Mouse (Mus musculus): ENCODE data around the gene Ddx1. TPM values are rescaled to one million over a fixed set of nuclear protein-coding genes. Genes with fewer than 3 reads are reported as not detected.
"Not testable (repeated sequence)": the region's sequence is repeated elsewhere in the genome, so short reads cannot be mapped to it uniquely, and the experiment has no call there.

The Ddx1 gene
- polyA plus RNA-seq, 1 experiment from 2014 or later, result 130 TPM

DNA sequence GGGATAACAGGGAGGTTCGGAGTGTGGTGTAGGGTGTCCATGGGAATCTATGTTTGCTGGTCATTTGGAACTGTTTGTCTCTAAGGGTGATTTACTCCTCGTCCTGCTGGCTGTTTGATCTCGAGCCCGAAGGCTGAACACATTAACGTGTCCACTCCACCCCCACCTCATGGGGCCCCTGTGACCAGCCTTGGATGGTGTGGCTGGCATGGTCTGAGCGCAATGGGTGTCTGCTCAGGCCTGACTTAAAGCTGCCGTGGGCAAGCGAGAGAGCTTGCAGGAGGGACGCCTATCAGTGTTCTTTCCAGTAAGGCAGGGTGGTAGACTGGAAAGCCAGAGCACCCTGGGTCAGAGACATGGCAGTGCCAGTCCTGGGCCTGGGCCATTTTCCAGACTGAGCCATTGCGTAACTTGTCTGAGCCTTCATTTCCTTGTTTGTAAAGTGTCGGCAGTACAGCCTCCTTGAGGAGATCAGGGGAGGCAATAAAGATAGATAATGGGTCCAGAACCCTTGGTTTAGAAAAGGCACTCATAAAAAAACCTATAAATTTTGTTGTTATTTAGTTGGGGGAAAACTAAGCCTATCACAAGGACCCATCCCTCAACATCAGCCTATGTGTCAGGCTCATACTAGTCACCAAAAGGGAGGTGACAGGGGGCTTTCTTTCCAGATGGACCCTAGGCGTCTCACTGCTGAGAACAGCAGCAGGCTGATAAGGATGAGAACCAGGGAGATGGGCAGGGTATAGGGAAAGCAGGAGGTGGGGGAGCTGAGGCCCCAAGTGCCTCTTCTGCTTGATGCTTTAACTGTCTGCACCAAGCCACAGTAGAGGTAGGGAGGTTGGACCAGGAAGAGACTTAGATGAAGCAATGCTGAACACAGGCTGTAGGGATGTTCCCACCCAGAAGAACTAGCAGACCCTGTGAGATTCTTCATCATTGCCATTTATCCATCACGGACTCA, 49.4 kb downstream of the Ddx1 start:
- H3K9ac ChIP-seq (replicated peaks), result no peak overlapping the region
- H3K27me3 ChIP-seq (replicated peaks), result no peaks in the 10 kb centered on the region
- ATAC-seq (ENCODE audit: low FRiP score), result no peak
- no peaks in the 10 kb centered on the region for H3K4me1 ChIP-seq
- H3K27ac ChIP-seq (replicated peaks), result no peak overlapping the region
- 74% methylated on average over 13 of the region's 13 CpGs for WGBS
- H3K9me3 ChIP-seq (replicated peaks), result no peaks in the 10 kb centered on the region
- H3K4me3 ChIP-seq (replicated peaks), result no peak overlapping the region
- no peaks in the 10 kb centered on the region for H3K36me3 ChIP-seq
- no peak overlapping the region for H3K4me2 ChIP-seq

DNA sequence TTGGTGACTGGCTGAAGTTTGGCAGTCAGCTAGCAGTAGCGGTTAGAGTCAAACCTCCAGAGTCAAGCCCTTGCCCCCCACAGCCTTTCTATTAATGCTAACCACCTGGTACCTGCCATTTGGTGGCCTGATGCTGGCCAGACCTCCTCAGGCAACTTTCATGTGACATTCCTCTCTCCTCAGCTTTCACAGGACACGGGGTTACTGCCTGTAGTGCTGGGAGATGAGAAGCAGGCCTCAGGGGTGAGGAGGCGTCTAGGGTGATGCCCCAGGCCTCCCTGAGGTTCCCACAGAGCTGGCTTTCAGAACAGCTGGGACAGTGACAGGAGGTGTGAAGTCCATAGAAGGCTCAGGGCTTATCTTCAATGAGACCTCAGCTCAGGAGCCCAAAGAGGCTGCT, 50.9 kb downstream of the Ddx1 start:
- no peaks in the 10 kb centered on the region for H3K9me3 ChIP-seq (replicated peaks)
- no peak for ATAC-seq (ENCODE audit: low FRiP score)
- WGBS, result 74% methylated on average over 3 of the region's 3 CpGs
- H3K27me3 ChIP-seq (replicated peaks), result no peaks in the 10 kb centered on the region
- H3K4me2 ChIP-seq, result no peak overlapping the region
- no peaks in the 10 kb centered on the region for H3K4me1 ChIP-seq
- no peaks in the 10 kb centered on the region for H3K36me3 ChIP-seq
- no peak overlapping the region for H3K4me3 ChIP-seq (replicated peaks)
- no peak overlapping the region for H3K9ac ChIP-seq (replicated peaks)
- no peak overlapping the region for H3K27ac ChIP-seq (replicated peaks)

DNA sequence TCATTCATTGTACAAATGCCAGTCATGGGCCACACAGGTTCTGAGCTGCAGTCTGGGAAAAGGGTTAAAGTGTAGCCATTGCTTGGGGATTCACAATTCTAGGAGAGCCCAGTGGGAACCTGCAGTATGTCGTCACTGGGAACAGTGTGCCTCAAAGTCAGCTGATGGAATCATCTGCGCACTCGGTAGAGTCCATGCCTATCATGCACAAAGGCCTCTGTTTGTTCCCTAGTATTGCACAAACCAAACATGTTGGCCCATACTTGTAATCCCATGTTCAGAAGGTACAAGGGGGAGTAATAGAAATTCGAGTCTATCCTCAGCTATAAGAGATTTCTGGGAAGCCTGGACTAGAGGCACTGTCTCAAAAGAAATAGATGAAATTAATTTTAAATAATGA, 52.9 kb downstream of the Ddx1 start:
- Histone ChIP-seq H3K4me3 (replicated peaks) (no peak overlapping the region), H3K9ac (replicated peaks) (no peak overlapping the region), H3K4me2 (no peak overlapping the region), H3K9me3 (replicated peaks) (no peaks in the 10 kb centered on the region), H3K4me1 (no peaks in the 10 kb centered on the region), H3K27ac (replicated peaks) (no peak overlapping the region), H3K36me3 (no peaks in the 10 kb centered on the region), H3K27me3 (replicated peaks) (no peaks in the 10 kb centered on the region)
- no peak for ATAC-seq (ENCODE audit: low FRiP score)
- WGBS, result 69% methylated on average over 4 of the region's 4 CpGs

DNA sequence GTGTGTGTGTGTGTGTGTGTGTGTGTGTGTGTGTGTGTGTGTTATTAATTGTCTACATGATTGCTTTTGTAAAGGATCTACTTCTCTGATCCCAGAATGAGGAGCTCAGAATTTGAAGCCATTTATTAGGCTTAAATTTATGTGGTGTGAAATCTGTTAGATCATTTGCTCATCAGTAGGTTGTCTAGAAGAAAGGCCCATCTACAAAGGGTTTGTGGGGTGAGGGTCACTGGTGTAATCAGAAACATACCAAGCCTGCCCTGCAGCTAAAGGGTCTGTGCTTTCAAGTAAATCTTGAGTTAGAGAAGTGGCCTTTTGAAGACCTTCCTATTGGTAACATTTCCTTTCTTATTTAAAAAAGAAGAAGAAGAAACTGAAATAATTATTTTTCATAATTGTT, 53.5 kb downstream of the Ddx1 start:
- Histone ChIP-seq H3K4me2 (no peak overlapping the region), H3K9ac (replicated peaks) (no peak overlapping the region), H3K4me1 (no peaks in the 10 kb centered on the region), H3K27me3 (replicated peaks) (no peaks in the 10 kb centered on the region), H3K36me3 (no peaks in the 10 kb centered on the region), H3K9me3 (replicated peaks) (no peaks in the 10 kb centered on the region), H3K27ac (replicated peaks) (no peak overlapping the region), H3K4me3 (replicated peaks) (no peak overlapping the region)
- no peak for ATAC-seq (ENCODE audit: low FRiP score)

DNA sequence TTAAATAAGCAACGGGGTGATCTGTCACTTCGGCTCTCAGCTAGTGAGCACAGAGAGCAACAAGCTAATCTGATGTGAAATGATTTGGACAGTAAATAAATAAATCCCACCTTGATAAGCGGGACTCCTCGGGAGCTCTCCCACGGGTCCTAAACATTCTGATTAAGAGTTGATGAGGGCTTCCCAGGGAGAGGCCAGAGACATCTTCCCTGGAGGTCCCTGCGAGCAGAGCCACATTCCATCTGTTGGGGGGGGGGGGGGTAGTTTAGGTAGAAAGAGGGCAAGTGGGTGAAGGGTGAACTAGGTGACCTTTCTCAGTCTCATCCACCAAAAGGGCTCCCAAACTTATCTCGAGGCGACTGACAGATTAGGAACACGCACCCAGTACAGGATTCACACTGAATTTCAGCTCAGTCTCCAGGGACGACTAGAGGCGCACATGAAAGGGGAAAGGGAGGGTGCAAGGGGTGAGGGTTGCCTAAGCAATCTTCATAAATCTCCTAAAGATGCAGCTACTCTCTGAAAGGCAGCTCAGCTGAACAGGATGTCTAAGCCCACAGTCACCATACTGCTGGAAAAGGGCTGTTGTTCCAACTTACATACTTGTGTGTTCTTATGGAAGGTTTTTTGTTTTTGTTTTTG, 60.8 kb downstream of the Ddx1 start:
- no peaks in the 10 kb centered on the region for H3K27me3 ChIP-seq (replicated peaks)
- ATAC-seq (ENCODE audit: low FRiP score), result 0 out of 2 replicates have a peak, but pooled peaks have one; percentile 24
- H3K4me2 ChIP-seq, result no peak overlapping the region
- no peak overlapping the region for H3K27ac ChIP-seq (replicated peaks)
- 29% methylated on average over 11 of the region's 11 CpGs for WGBS
- H3K36me3 ChIP-seq, result no peaks in the 10 kb centered on the region
- H3K4me1 ChIP-seq, result no peaks in the 10 kb centered on the region
- no peaks in the 10 kb centered on the region for H3K9me3 ChIP-seq (replicated peaks)
- no peak overlapping the region for H3K9ac ChIP-seq (replicated peaks)
- no peak overlapping the region for H3K4me3 ChIP-seq (replicated peaks)

DNA sequence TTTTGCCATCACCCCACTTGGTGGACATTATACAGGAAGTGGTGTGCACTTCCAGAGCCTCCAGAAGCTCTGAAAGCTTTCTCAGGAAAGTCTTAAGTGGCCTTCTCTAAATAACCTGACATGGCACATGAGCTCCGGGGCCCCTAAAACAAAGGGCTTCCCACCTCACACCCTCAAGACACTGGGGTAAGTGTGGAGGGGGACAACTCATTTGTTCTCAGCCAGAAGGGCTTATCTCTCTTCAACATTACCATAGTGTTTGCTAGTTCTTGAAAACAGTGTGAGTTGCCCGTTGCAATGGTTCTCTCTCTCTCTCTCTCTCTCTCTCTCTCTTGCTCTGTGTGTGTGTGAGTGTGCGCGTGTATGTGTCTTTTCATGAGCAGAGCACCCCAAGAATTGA, 62.8 kb downstream of the Ddx1 start:
- no peak overlapping the region for H3K4me3 ChIP-seq (replicated peaks)
- no peaks in the 10 kb centered on the region for H3K9me3 ChIP-seq (replicated peaks)
- WGBS, result 91% methylated on average over 4 of the region's 4 CpGs
- no peaks in the 10 kb centered on the region for H3K36me3 ChIP-seq
- no peaks in the 10 kb centered on the region for H3K4me1 ChIP-seq
- no peaks in the 10 kb centered on the region for H3K27me3 ChIP-seq (replicated peaks)
- ATAC-seq (ENCODE audit: low FRiP score), result no peak
- H3K4me2 ChIP-seq, result no peak overlapping the region
- no peak overlapping the region for H3K27ac ChIP-seq (replicated peaks)
- H3K9ac ChIP-seq (replicated peaks), result no peak overlapping the region

DNA sequence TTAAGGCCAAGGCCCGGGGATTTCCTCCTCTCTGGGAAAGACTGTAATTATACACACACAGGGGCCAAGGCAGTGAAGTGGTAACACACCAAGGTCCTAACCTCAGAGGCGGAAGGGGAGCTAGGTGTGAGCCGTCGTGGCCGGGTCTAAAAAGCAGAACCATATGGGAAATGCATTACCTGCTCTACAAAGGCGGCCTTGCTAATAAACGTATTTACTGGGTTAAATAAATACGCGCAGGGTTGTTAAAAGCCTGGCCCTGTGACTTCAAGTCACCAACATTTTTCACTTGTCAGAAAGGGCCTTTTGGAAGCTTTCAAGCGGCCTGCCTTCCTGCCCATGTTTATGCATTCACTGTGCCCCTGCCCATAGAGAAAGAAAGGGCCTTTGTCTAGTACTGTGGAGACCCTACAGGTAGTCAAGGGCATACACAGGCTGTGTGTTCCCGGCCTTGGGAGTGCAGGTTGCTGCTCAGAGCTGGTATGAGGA, 64.1 kb downstream of the Ddx1 start:
- no peak overlapping the region for H3K4me2 ChIP-seq
- H3K9me3 ChIP-seq (replicated peaks), result no peaks in the 10 kb centered on the region
- no peak overlapping the region for H3K4me3 ChIP-seq (replicated peaks)
- WGBS, result 41% methylated on average over 11 of the region's 11 CpGs
- peaks cover 8% of the 10 kb centered on the region; the same call in 1 of the 2 replicates for H3K4me1 ChIP-seq
- H3K36me3 ChIP-seq, result no peaks in the 10 kb centered on the region
- no peak for ATAC-seq (ENCODE audit: low FRiP score)
- H3K27me3 ChIP-seq (replicated peaks), result no peaks in the 10 kb centered on the region
- H3K9ac ChIP-seq (replicated peaks), result no peak overlapping the region
- H3K27ac ChIP-seq (replicated peaks), result no peak overlapping the region

DNA sequence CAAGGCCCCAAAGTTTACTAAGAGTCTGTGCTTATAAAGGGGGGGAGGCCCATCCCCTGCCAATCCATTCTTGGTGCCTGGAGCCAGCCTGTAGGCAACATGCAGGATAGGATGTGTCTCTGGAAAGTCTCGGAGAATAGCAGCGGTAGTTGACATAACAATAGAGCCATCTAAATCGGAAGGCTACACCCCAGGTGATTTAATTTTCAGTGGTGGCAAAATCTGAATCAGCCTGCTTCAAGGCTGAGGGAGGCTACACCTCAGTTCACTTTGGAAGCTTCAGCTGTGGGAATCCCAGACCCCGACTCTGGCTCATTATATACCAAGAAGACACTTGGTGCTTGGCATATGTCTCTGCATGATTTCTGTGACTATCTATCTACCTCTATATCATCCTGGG, 64.9 kb downstream of the Ddx1 start:
- 87% methylated on average over 4 of the region's 4 CpGs for WGBS
- ATAC-seq (ENCODE audit: low FRiP score); H3K4me2 ChIP-seq; H3K4me1 ChIP-seq; H3K4me3 ChIP-seq (replicated peaks); H3K27me3 ChIP-seq (replicated peaks); H3K36me3 ChIP-seq; H3K9ac ChIP-seq (replicated peaks); H3K9me3 ChIP-seq (replicated peaks); H3K27ac ChIP-seq (replicated peaks): not testable (repeated sequence)

DNA sequence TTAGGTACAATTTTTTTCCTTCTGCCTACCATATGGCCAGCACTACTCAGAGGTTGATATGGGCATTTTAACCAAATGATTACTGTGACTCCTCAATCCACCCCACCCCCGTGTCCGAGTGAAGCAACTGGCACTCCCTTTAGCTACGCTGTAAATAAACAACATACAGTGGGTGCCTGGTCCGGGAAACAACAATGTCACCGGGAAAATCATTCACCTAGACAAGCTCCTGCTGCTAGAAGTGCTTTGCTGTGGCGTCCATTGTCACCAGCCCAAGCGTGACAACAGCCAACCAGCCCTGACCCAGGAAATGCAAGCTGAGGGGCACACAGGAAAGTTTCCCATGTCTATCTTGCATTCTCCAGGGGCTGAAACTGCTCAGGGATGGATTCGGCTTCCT, 66.8 kb downstream of the Ddx1 start:
- 44% methylated on average over 8 of the region's 8 CpGs for WGBS
- H3K9ac ChIP-seq (replicated peaks), result no peak overlapping the region
- H3K4me1 ChIP-seq, result peaks cover 8% of the 10 kb centered on the region; the same call in 1 of the 2 replicates
- H3K4me2 ChIP-seq, result no peak overlapping the region
- no peak overlapping the region for H3K27ac ChIP-seq (replicated peaks)
- H3K9me3 ChIP-seq (replicated peaks), result no peaks in the 10 kb centered on the region
- no peak overlapping the region for H3K4me3 ChIP-seq (replicated peaks)
- no peak for ATAC-seq (ENCODE audit: low FRiP score)
- H3K27me3 ChIP-seq (replicated peaks), result no peaks in the 10 kb centered on the region
- H3K36me3 ChIP-seq, result no peaks in the 10 kb centered on the region

DNA sequence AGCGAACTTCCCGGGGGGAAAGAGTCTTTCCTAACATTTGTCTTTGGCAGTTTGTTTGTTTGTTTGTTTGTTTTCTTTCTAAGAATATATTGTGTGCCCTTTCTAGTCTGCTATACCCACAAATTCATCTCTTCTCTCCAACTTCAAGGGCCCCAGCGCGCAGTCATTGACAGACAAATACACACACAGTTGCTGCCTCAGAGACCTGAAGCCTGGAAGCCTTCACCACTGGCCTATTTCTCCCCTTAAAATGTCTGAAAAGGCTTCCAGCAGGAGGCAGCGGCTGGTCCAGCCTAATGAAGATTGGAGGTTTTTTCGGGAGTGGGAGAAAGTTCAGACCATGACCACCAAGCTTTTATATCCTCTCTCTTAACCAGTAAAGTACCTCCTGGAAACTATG, 67.3 kb downstream of the Ddx1 start:
- Histone ChIP-seq H3K4me2 (no peak overlapping the region), H3K9ac (replicated peaks) (no peak overlapping the region), H3K4me1 (peaks cover 12% of the 10 kb centered on the region; the same call in 1 of the 2 replicates), H3K4me3 (replicated peaks) (no peak overlapping the region), H3K27me3 (replicated peaks) (no peaks in the 10 kb centered on the region), H3K9me3 (replicated peaks) (no peaks in the 10 kb centered on the region), H3K27ac (replicated peaks) (no peak overlapping the region), H3K36me3 (no peaks in the 10 kb centered on the region)
- WGBS, result 82% methylated on average over 6 of the region's 6 CpGs
- ATAC-seq (ENCODE audit: low FRiP score), result no peak

DNA sequence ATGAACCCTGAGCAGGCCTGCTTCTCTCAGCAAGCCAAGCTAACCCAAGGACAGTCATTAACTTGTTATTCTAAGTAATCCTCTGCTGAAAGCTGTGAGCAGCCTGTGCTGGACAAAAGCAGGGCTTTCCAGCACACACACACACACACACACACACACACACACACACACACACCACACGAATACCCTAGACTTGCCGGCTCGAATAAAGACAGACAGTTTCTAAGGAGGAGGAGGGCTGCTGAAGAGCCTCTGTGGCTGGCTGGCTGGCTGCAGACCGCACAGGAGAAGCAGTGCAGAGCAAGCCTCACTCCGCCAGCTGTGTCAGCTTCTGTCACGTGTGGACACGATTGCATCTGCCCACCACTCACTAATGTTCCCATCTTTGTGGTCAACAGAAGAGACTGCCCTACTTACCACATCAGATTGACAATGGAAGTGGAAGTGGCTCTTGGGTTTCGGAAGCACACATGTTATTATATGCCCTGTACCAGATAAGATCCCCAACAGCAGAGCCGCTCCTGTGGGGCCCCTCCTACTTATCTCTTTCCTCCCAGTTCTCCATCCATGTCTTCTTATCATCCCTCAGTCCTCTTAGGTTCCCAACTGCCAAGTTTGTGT, 68.2 kb downstream of the Ddx1 start:
- no peak overlapping the region for H3K9ac ChIP-seq (replicated peaks)
- no peak overlapping the region for H3K27ac ChIP-seq (replicated peaks)
- peak; percentile 60 for ATAC-seq (ENCODE audit: low FRiP score)
- H3K4me3 ChIP-seq (replicated peaks), result no peak overlapping the region
- H3K27me3 ChIP-seq (replicated peaks), result no peaks in the 10 kb centered on the region
- peaks cover 17% of the 10 kb centered on the region; the same call in 1 of the 2 replicates for H3K4me1 ChIP-seq
- no peaks in the 10 kb centered on the region for H3K36me3 ChIP-seq
- H3K9me3 ChIP-seq (replicated peaks), result no peaks in the 10 kb centered on the region
- 35% methylated on average over 9 of the region's 9 CpGs for WGBS
- H3K4me2 ChIP-seq, result no peak overlapping the region

DNA sequence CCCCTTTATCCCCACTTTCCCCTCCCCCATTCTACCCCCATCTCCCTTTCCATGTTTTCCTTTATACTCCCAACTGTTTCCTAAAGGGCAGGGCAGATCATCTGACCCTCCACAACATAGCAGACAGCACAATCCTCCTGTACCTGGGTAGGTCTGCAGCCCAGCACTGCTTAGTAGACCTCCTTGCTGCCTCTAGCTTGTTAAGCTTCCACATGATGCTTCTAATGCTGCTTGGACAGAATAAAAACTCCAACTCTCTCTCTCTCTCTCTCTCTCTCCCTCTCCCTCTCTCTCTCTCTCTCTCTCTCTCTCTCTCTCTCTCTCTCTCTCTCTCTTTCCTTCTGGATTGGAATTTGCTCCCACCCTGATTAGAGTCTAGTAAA, 68.7 kb downstream of the Ddx1 start:
- no peaks in the 10 kb centered on the region for H3K9me3 ChIP-seq (replicated peaks)
- H3K27me3 ChIP-seq (replicated peaks), result no peaks in the 10 kb centered on the region
- peaks cover 17% of the 10 kb centered on the region; the same call in 1 of the 2 replicates for H3K4me1 ChIP-seq
- no peak overlapping the region for H3K9ac ChIP-seq (replicated peaks)
- no peak overlapping the region for H3K4me2 ChIP-seq
- no peak for ATAC-seq (ENCODE audit: low FRiP score)
- no peaks in the 10 kb centered on the region for H3K36me3 ChIP-seq
- no peak overlapping the region for H3K4me3 ChIP-seq (replicated peaks)
- H3K27ac ChIP-seq (replicated peaks), result no peak overlapping the region
